Mouse (Mus musculus) layer of hippocampus, adult 18-20 months (tissue): ENCODE results near the gene Sbk3. TPM values are rescaled to one million over a fixed set of nuclear protein-coding genes. Genes with fewer than 3 reads are reported as not detected.
"Not testable (repeated sequence)": the region's sequence is repeated elsewhere in the genome, so short reads cannot be mapped to it uniquely, and the experiment has no call there.

Experiments
- DNase-seq, 2 experiments: peaks; one replicate each; pipeline ENCODE4 v3.0.0; 2022; ENCODE audit warnings: low spot score in 2 of 2
- long read RNA-seq: library from polyadenylated mRNA; stranded (forward); transcript quantifications from one replicate; pipeline ENCODE4 v2.0.0, GENCODE M21; 2021
- total RNA-seq, 2 experiments: library from RNA; stranded (reverse); gene quantifications; 2 replicates each; pipeline ENCODE4 v1.2.3; 2021

Gene Sbk3
- 1 to 10 TPM in 1 of 2 experiments, under 1 TPM in 1; 0.62 to 1.0 TPM for total RNA-seq
- long read RNA-seq: 0 reads

GRCm38 (mm10) chr7:4971068-4971467 is at the start of gene Sbk3:
Gene Sbk3, minus strand, starts transcription at chr7:4971168.
- no peak for DNase-seq

GRCm38 (mm10) chr7:5020685-5021084 is 49.7 kb upstream of the Sbk3 start:
- no peak for DNase-seq

- peak; percentile 99 for DNase-seq
These were observed 49.2 kb upstream of the Sbk3 start, which contains the start of the genes Zfp865 and Ccdc106 for GRCm38 (mm10) chr7:5020000-5020681. Gene Zfp865, plus strand, starts transcription at chr7:5020376. Gene Ccdc106, plus strand, starts transcription at chr7:5020553.

- DNase-seq: not testable (repeated sequence)
These were observed 48.6 kb upstream of the Sbk3 start for GRCm38 (mm10) chr7:5019576-5019975.

- DNase-seq: no peak
These were observed 47.0 kb upstream of the Sbk3 start for GRCm38 (mm10) chr7:5017931-5018330.

GRCm38 (mm10) chr7:5017352-5017751 is 46.4 kb upstream of the Sbk3 start:
- no peak for DNase-seq

- no peak for DNase-seq
These were observed 46.0 kb upstream of the Sbk3 start for GRCm38 (mm10) chr7:5016920-5017319.

- no peak for DNase-seq
These were observed 45.1 kb upstream of the Sbk3 start for GRCm38 (mm10) chr7:5016057-5016456.

- DNase-seq: peak; percentile 89 to 96
These were observed 44.4 kb upstream of the Sbk3 start, which contains the start of gene Gm44973 for GRCm38 (mm10) chr7:5015118-5016001. Gene Gm44973, plus strand, starts transcription at chr7:5015496.

GRCm38 (mm10) chr7:5014251-5015117 is 43.5 kb upstream of the Sbk3 start, which contains the start of the genes Zfp524 and Fiz1:
Gene Zfp524, plus strand, starts transcription at chr7:5014415.
Gene Fiz1, minus strand, starts transcription at chr7:5014697.
- DNase-seq: peak; percentile 92 to 99

- no peak for DNase-seq
These were observed 41.9 kb upstream of the Sbk3 start for GRCm38 (mm10) chr7:5012681-5013513.

- DNase-seq: no peak
These were observed 37.3 kb upstream of the Sbk3 start for GRCm38 (mm10) chr7:5008229-5008628.

- not testable (repeated sequence) for DNase-seq
These were observed 31.9 kb upstream of the Sbk3 start for GRCm38 (mm10) chr7:5002876-5003275.

GRCm38 (mm10) chr7:4999876-5000275 is 28.9 kb upstream of the Sbk3 start:
- no peak for DNase-seq

GRCm38 (mm10) chr7:4996934-4997333 is 26.0 kb upstream of the Sbk3 start:
- DNase-seq: no peak

- peak; percentile 85 to 96 for DNase-seq
These were observed 25.3 kb upstream of the Sbk3 start, which contains the start of gene Zfp579 for GRCm38 (mm10) chr7:4996003-4996895. Gene Zfp579, minus strand, starts transcription at chr7:4996158.

- no peak for DNase-seq
These were observed 24.5 kb upstream of the Sbk3 start for GRCm38 (mm10) chr7:4995268-4996002.
